Mouse (Mus musculus) MEL (cell line): ENCODE measurements around the gene Arhgef17. TPM values are rescaled to one million over a fixed set of nuclear protein-coding genes. Genes with fewer than 3 reads are reported as not detected.

Experiments
- DNase-seq: peaks from one replicate; pipeline ENCODE4 v3.0.0; 2011; ENCODE audit warnings: low read depth, low spot score
- H3K27ac ChIP-seq: 2 replicates; pipeline ENCODE4 v1.5.1; 2012; ENCODE audit warnings: low read depth, mild to moderate bottlenecking, control low read depth, low read length, moderate library complexity; ENCODE audit not compliant: control insufficient read depth
- H3K27me3 ChIP-seq, 2 experiments: fragments of 150-350 bp in 1 of 2; sonication (generic) in 1 of 2; 2 replicates each; pipeline ENCODE4 v1.6.1; 2012; ENCODE audit warnings: low read length in 2 of 2, mild to moderate bottlenecking in 2 of 2, improper control_type of control experiment in 1 of 2, moderate library complexity in 1 of 2; ENCODE audit not compliant: insufficient read depth in 2 of 2, control insufficient read depth in 1 of 2
- H3K36me3 ChIP-seq, 2 experiments: 2 replicates each; pipeline ENCODE4 v1.6.1; 2012 to 2014; ENCODE audit warnings: low read length in 2 of 2, improper control_type of control experiment in 1 of 2, inconsistent platforms in 1 of 2, mild to moderate bottlenecking in 1 of 2; ENCODE audit not compliant: insufficient read depth in 2 of 2, control insufficient read depth in 1 of 2
- H3K4me1 ChIP-seq, 2 experiments: fragments of 150-350 bp in 1 of 2; sonication (generic) in 1 of 2; 2 replicates each; pipeline ENCODE4 v1.6.1; 2012; ENCODE audit warnings: low read length in 2 of 2, improper control_type of control experiment in 1 of 2, mild to moderate bottlenecking in 1 of 2; ENCODE audit not compliant: insufficient read depth in 2 of 2, control insufficient read depth in 1 of 2
- H3K4me3 ChIP-seq, 2 experiments: fragments of 150-350 bp in 1 of 2; sonication (generic) in 1 of 2; 2 replicates each; pipeline ENCODE4 v1.5.1; 2012; ENCODE audit warnings: low read depth in 2 of 2, low read length in 2 of 2, mild to moderate bottlenecking in 2 of 2, moderate library complexity in 2 of 2, control low read depth in 1 of 2, improper control_type of control experiment in 1 of 2; ENCODE audit not compliant: control insufficient read depth in 1 of 2, insufficient read depth in 1 of 2
- H3K79me2 ChIP-seq: 2 replicates; pipeline ENCODE4 v1.6.1; 2012; ENCODE audit warnings: mild to moderate bottlenecking, low read length, moderate library complexity; ENCODE audit not compliant: control insufficient read depth, poor library complexity, insufficient read depth
- H3K9ac ChIP-seq: 2 replicates; pipeline ENCODE4 v1.6.1; 2012; ENCODE audit warnings: low read depth, mild to moderate bottlenecking, control low read depth, low read length, moderate library complexity; ENCODE audit not compliant: control insufficient read depth, poor library complexity, severe bottlenecking
- H3K9me3 ChIP-seq: fragments of 150-350 bp; sonication (generic); replicated peaks from 2 replicates; pipeline ENCODE4 v1.6.1; 2012; ENCODE audit warnings: mild to moderate bottlenecking, low read length, improper control_type of control experiment, moderate library complexity; ENCODE audit not compliant: insufficient read depth
- CHD1 ChIP-seq: IDR thresholded peaks from 2 replicates; pipeline ENCODE4 v1.6.1; 2012; ENCODE audit warnings: low read depth, mild to moderate bottlenecking, inconsistent platforms, low read length, improper control_type of control experiment
- CHD2 ChIP-seq: IDR thresholded peaks from 2 replicates; pipeline ENCODE4 v1.6.1; 2011; ENCODE audit warnings: low read length, improper control_type of control experiment
- E2F4 ChIP-seq: IDR thresholded peaks from 2 replicates; pipeline ENCODE4 v1.6.1; 2011; ENCODE audit warnings: low read depth, low read length, improper control_type of control experiment, borderline replicate concordance
- ELF1 ChIP-seq: IDR thresholded peaks from 2 replicates; pipeline ENCODE4 v1.6.1; 2014; ENCODE audit warnings: low read depth, mild to moderate bottlenecking, inconsistent platforms, low read length, improper control_type of control experiment, moderate library complexity
- EP300 ChIP-seq, 2 experiments: IDR thresholded peaks; 2 replicates each; pipeline ENCODE4 v1.6.1; 2011; ENCODE audit warnings: improper control_type of control experiment in 2 of 2, low read length in 2 of 2, low read depth in 1 of 2, mild to moderate bottlenecking in 1 of 2
- GATA1 ChIP-seq: IDR thresholded peaks from 2 replicates; pipeline ENCODE4 v1.6.1; 2011; ENCODE audit warnings: low read depth, low read length, improper control_type of control experiment
- KAT2A ChIP-seq: conservative IDR thresholded peaks from 2 replicates; pipeline ENCODE4 v1.6.1; 2012; ENCODE audit warnings: low read depth, low read length, improper control_type of control experiment, inconsistent platforms
- MAFK ChIP-seq: IDR thresholded peaks from 2 replicates; pipeline ENCODE4 v1.6.1; 2011; ENCODE audit warnings: low read depth, mild to moderate bottlenecking, low read length, improper control_type of control experiment, borderline replicate concordance
- MAX ChIP-seq: IDR thresholded peaks from 2 replicates; pipeline ENCODE4 v1.6.1; 2011; ENCODE audit warnings: low read length, improper control_type of control experiment
- MAZ ChIP-seq: IDR thresholded peaks from 2 replicates; pipeline ENCODE4 v1.6.1; 2012; ENCODE audit warnings: low read depth, mild to moderate bottlenecking, inconsistent platforms, low read length, improper control_type of control experiment
- MXI1 ChIP-seq: IDR thresholded peaks from 2 replicates; pipeline ENCODE4 v1.6.1; 2011; ENCODE audit warnings: mild to moderate bottlenecking, low read depth, low read length, improper control_type of control experiment
- MYB ChIP-seq: IDR thresholded peaks from 2 replicates; pipeline ENCODE4 v1.6.1; 2011; ENCODE audit warnings: mild to moderate bottlenecking, low read depth, low read length, improper control_type of control experiment
- MYC ChIP-seq: IDR thresholded peaks from 2 replicates; pipeline ENCODE4 v1.6.1; 2011; ENCODE audit warnings: low read depth, mild to moderate bottlenecking, low read length, improper control_type of control experiment, moderate library complexity
- POLR2AphosphoS5 ChIP-seq: IDR thresholded peaks from 2 replicates; pipeline ENCODE4 v1.6.1; 2012; ENCODE audit warnings: low read depth, borderline replicate concordance, mild to moderate bottlenecking, inconsistent platforms, low read length, moderate library complexity, mixed read lengths
- RAD21 ChIP-seq: IDR thresholded peaks from 2 replicates; pipeline ENCODE4 v1.6.1; 2011; ENCODE audit warnings: mild to moderate bottlenecking, low read depth, low read length, improper control_type of control experiment
- SIN3A ChIP-seq: IDR thresholded peaks from 2 replicates; pipeline ENCODE4 v1.6.1; 2012; ENCODE audit warnings: low read length, improper control_type of control experiment, inconsistent platforms
- SMC3 ChIP-seq: IDR thresholded peaks from 2 replicates; pipeline ENCODE4 v1.6.1; 2011; ENCODE audit warnings: low read depth, low read length, improper control_type of control experiment
- TAL1 ChIP-seq: IDR thresholded peaks from 2 replicates; pipeline ENCODE4 v1.6.1; 2012; ENCODE audit warnings: mild to moderate bottlenecking, inconsistent platforms, low read length, moderate library complexity, mixed read lengths
- TBP ChIP-seq: IDR thresholded peaks from 2 replicates; pipeline ENCODE4 v1.8.0; 2011; ENCODE audit warnings: low read depth, low read length, improper control_type of control experiment
- USF1 ChIP-seq: IDR thresholded peaks from 2 replicates; pipeline ENCODE4 v1.6.1; 2014; ENCODE audit warnings: low read depth, mild to moderate bottlenecking, inconsistent platforms, low read length, improper control_type of control experiment, moderate library complexity
- ZC3H11A ChIP-seq: IDR thresholded peaks from 2 replicates; pipeline ENCODE4 v1.6.1; 2012; ENCODE audit warnings: low read depth, mild to moderate bottlenecking, inconsistent platforms, low read length, improper control_type of control experiment
- ZMIZ1 ChIP-seq: IDR thresholded peaks from 2 replicates; pipeline ENCODE4 v1.6.1; 2012; ENCODE audit warnings: low read depth, mild to moderate bottlenecking, inconsistent platforms, low read length, improper control_type of control experiment, moderate library complexity
- ZNF384 ChIP-seq: IDR thresholded peaks from 2 replicates; pipeline ENCODE4 v1.6.1; 2012; ENCODE audit warnings: low read depth, mild to moderate bottlenecking, inconsistent platforms, low read length, improper control_type of control experiment
- polyA plus RNA-seq, 2 experiments: library from polyadenylated mRNA; stranded (reverse) in 1 of 2; unstranded in 1 of 2; fragments of >175 nt in 1 of 2; fragments of >200 nt in 1 of 2; gene quantifications; 2 replicates each; pipeline versions ENCODE4 v1.2.1 to v1.2.4; 2012; ENCODE audit warnings: low replicate concordance in 2 of 2, low read depth in 1 of 2; ENCODE audit not compliant: insufficient read length in 2 of 2, insufficient read depth in 1 of 2, missing spikeins in 1 of 2
- total RNA-seq: library from RNA; depleted of rRNA; stranded (reverse); fragments of 300-350 nt; gene quantifications from 2 replicates; pipeline ENCODE4 v1.2.3, GENCODE M21; 2012

The Arhgef17 gene
- total and polyA plus RNA-seq, 3 experiments: under 0.01 TPM; not detected in 2

GRCm38 (mm10) chr7:100929639-100930303, 2.1 kb downstream of the Arhgef17 start:
- H3K36me3 ChIP-seq: no peaks in the 10 kb centered on the region
- H3K4me3 ChIP-seq: no peak overlapping the region
- no peaks in the 10 kb centered on the region for H3K9me3 ChIP-seq
- peaks cover 8 to 17% of the 10 kb centered on the region in 2 experiments for H3K27me3 ChIP-seq
- no peak for TF ChIP-seq TBP
- TF ChIP-seq E2F4: no peak
- no peak for TF ChIP-seq ZC3H11A
- no peak for TF ChIP-seq SIN3A
- no peak for TF ChIP-seq ZMIZ1
- TF ChIP-seq MAZ: no peak
- TF ChIP-seq TAL1: no peak
- no peak for TF ChIP-seq SMC3
- no peak for TF ChIP-seq POLR2AphosphoS5
- TF ChIP-seq ZNF384: no peak
- no peak for TF ChIP-seq CHD2
- TF ChIP-seq KAT2A: no peak
- no peak for TF ChIP-seq MAFK
- TF ChIP-seq GATA1: no peak
- TF ChIP-seq MYB: no peak
- no peak for TF ChIP-seq MXI1
- no peak overlapping the region for H3K27ac ChIP-seq
- no peak for DNase-seq
- H3K79me2 ChIP-seq: no peaks in the 10 kb centered on the region
- no peak overlapping the region for H3K9ac ChIP-seq
- H3K4me1 ChIP-seq: no peaks in the 10 kb centered on the region

- no peak for DNase-seq
- H3K27ac ChIP-seq: no peak overlapping the region
- H3K36me3 ChIP-seq: no peaks in the 10 kb centered on the region
- H3K79me2 ChIP-seq: no peaks in the 10 kb centered on the region
- H3K4me3 ChIP-seq: no peak overlapping the region
- H3K9ac ChIP-seq: no peak overlapping the region
- TF ChIP-seq ZC3H11A: no peak
- TF ChIP-seq ELF1: no peak
- TF ChIP-seq USF1: no peak
- no peak for TF ChIP-seq ZNF384
- TF ChIP-seq SMC3: no peak
- TF ChIP-seq CHD1: no peak
- TF ChIP-seq MAX: no peak
- no peak for TF ChIP-seq MYC
- TF ChIP-seq RAD21: no peak
- TF ChIP-seq EP300 (IDR thresholded peaks at IDR 0.05; ENCODE audit: low read depth in 1 of 2, low read length in 2 of 2): no peak
- peaks cover 8 to 17% of the 10 kb centered on the region in 2 experiments for H3K27me3 ChIP-seq
- no peaks in the 10 kb centered on the region for H3K4me1 ChIP-seq
- H3K9me3 ChIP-seq: no peaks in the 10 kb centered on the region
These were observed 3.5 kb downstream of the Arhgef17 start for GRCm38 (mm10) chr7:100928456-100928855.
